Mouse (Mus musculus) heart, embryonic 10.5 days (tissue): ENCODE results near the gene Fn3k. TPM values are rescaled to one million over a fixed set of nuclear protein-coding genes. Genes with fewer than 3 reads are reported as not detected.

ENCODE experiments used
- DNase-seq: peaks from one replicate; pipeline ENCODE4 v3.0.0-alpha.2; 2017; ENCODE audit warnings: low spot score
- H3K27ac ChIP-seq: fragments of 300-500 bp; sonication (generic); 2 replicates; pipeline ENCODE4 v1.5.1; 2016; ENCODE audit warnings: mild to moderate bottlenecking
- H3K27me3 ChIP-seq: fragments of 300-500 bp; sonication (generic); 2 replicates; pipeline ENCODE4 v1.6.1; 2016; ENCODE audit warnings: mild to moderate bottlenecking; ENCODE audit not compliant: poor library complexity, insufficient read depth, severe bottlenecking
- H3K36me3 ChIP-seq: fragments of 300-500 bp; sonication (generic); 2 replicates; pipeline ENCODE4 v1.6.1; 2016; ENCODE audit warnings: mild to moderate bottlenecking, moderate library complexity
- H3K4me1 ChIP-seq: fragments of 300-500 bp; sonication (generic); 2 replicates; pipeline ENCODE4 v1.6.1; 2016; ENCODE audit warnings: mild to moderate bottlenecking
- H3K4me3 ChIP-seq: fragments of 300-500 bp; sonication (generic); 2 replicates; pipeline ENCODE4 v1.5.1; 2016; ENCODE audit warnings: mild to moderate bottlenecking, moderate library complexity
- H3K9me3 ChIP-seq: fragments of 300-500 bp; sonication (generic); 2 replicates; pipeline ENCODE4 v1.6.1; 2016; ENCODE audit warnings: mild to moderate bottlenecking, moderate library complexity
- WGBS: fragments of 180-500 bp; shearing (Covaris S2); methylation state at CpG from one replicate; pipeline ENCODE4 v1.1.7; 2016; 5-methylcytosine and 5-hydroxymethylcytosine counted together
- polyA plus RNA-seq: library from polyadenylated mRNA; unstranded; fragments of >200 nt; fragmentation: Nextera tagmentation; extraction: Ambion mirVana; gene quantifications from 2 replicates; pipeline ENCODE4 v1.2.1, GENCODE M21; 2016

The Fn3k gene
- polyA plus RNA-seq, 1 experiment from 2014 or later, result 1.4 TPM

- Histone ChIP-seq H3K27me3 (no peaks in the 10 kb centered on the region), H3K4me1 (0 out of 2 replicates have a peak, but pooled peaks cover 9% of the 10 kb centered on the region), H3K27ac (peak within 1 kb of the TSS; percentile 84), H3K36me3 (no peaks in the 10 kb centered on the region), H3K9me3 (no peaks in the 10 kb centered on the region), H3K4me3 (peak within 1 kb of the TSS; percentile 81)
- 2% methylated on average over 28 of the region's 28 CpGs for WGBS
- peak; percentile 99 for DNase-seq
Observed at GRCm38 (mm10) chr11:121420830-121421552, 13.7 kb upstream of the Fn3k start, which contains the start of gene Fn3krp. Gene Fn3krp (plus strand): TSS chr11:121421401.

GRCm38 (mm10) chr11:121421553-121422173 lies 13.1 kb upstream of the Fn3k start:
- Histone ChIP-seq H3K4me1 (0 out of 2 replicates have a peak, but pooled peaks cover 9% of the 10 kb centered on the region), H3K4me3 (peak overlapping the region; percentile 81), H3K9me3 (no peaks in the 10 kb centered on the region), H3K27ac (peak overlapping the region; percentile 84), H3K36me3 (no peaks in the 10 kb centered on the region), H3K27me3 (no peaks in the 10 kb centered on the region)
- WGBS, result 1% methylated on average over 28 of the region's 28 CpGs
- DNase-seq, result no peak

GRCm38 (mm10) chr11:121433397-121433796 lies 1.3 kb upstream of the Fn3k start:
- no peaks in the 10 kb centered on the region for H3K9me3 ChIP-seq
- peaks cover 19% of the 10 kb centered on the region; the same call in 1 of the 2 replicates for H3K36me3 ChIP-seq
- peaks cover 21% of the 10 kb centered on the region for H3K4me1 ChIP-seq
- DNase-seq, result no peak
- H3K27me3 ChIP-seq, result 0 out of 2 replicates have a peak, but pooled peaks cover 3% of the 10 kb centered on the region
- WGBS, result 67% methylated on average over 4 of the region's 4 CpGs
- H3K4me3 ChIP-seq, result no peak overlapping the region
- 0 out of 2 replicates have a peak overlapping the region, but pooled peaks have one; percentile 17 for H3K27ac ChIP-seq

GRCm38 (mm10) chr11:121437236-121437635 lies 2.5 kb downstream of the Fn3k start:
- DNase-seq, result no peak
- H3K27me3 ChIP-seq, result 0 out of 2 replicates have a peak, but pooled peaks cover 3% of the 10 kb centered on the region
- H3K9me3 ChIP-seq, result no peaks in the 10 kb centered on the region
- H3K36me3 ChIP-seq, result no peaks in the 10 kb centered on the region
- peaks cover 21% of the 10 kb centered on the region for H3K4me1 ChIP-seq
- no peak overlapping the region for H3K4me3 ChIP-seq
- WGBS, result 71% methylated on average over 5 of the region's 5 CpGs
- H3K27ac ChIP-seq, result no peak overlapping the region

- no peak overlapping the region for H3K4me3 ChIP-seq
- 66% methylated on average over 5 of the region's 5 CpGs for WGBS
- 0 out of 2 replicates have a peak, but pooled peaks cover 3% of the 10 kb centered on the region for H3K27me3 ChIP-seq
- H3K36me3 ChIP-seq, result no peaks in the 10 kb centered on the region
- peaks cover 5% of the 10 kb centered on the region; the same call in 1 of the 2 replicates for H3K4me1 ChIP-seq
- no peak for DNase-seq
- no peaks in the 10 kb centered on the region for H3K9me3 ChIP-seq
- H3K27ac ChIP-seq, result no peak overlapping the region
Observed at GRCm38 (mm10) chr11:121439686-121440292, 5.1 kb downstream of the Fn3k start.

GRCm38 (mm10) chr11:121441653-121442052 lies 6.9 kb downstream of the Fn3k start:
- no peaks in the 10 kb centered on the region for H3K27me3 ChIP-seq
- H3K36me3 ChIP-seq, result no peaks in the 10 kb centered on the region
- no peak for DNase-seq
- H3K4me1 ChIP-seq, result no peaks in the 10 kb centered on the region
- no peaks in the 10 kb centered on the region for H3K9me3 ChIP-seq
- no peak overlapping the region for H3K27ac ChIP-seq
- WGBS, result 83% methylated on average over 4 of the region's 4 CpGs
- H3K4me3 ChIP-seq, result no peak overlapping the region

- no peak for DNase-seq
- H3K4me3 ChIP-seq, result no peak overlapping the region
- no peaks in the 10 kb centered on the region for H3K27me3 ChIP-seq
- H3K9me3 ChIP-seq, result no peaks in the 10 kb centered on the region
- no peaks in the 10 kb centered on the region for H3K36me3 ChIP-seq
- 67% methylated on average over 2 of the region's 2 CpGs for WGBS
- no peaks in the 10 kb centered on the region for H3K4me1 ChIP-seq
- no peak overlapping the region for H3K27ac ChIP-seq
Observed at GRCm38 (mm10) chr11:121442076-121442475, 7.4 kb downstream of the Fn3k start.

GRCm38 (mm10) chr11:121451216-121451726 lies 16.6 kb downstream of the Fn3k start:
- Histone ChIP-seq H3K4me3 (peak overlapping the region; percentile 95), H3K27ac (peak overlapping the region; percentile 86), H3K9me3 (no peaks in the 10 kb centered on the region), H3K27me3 (no peaks in the 10 kb centered on the region), H3K36me3 (peaks cover 3% of the 10 kb centered on the region; the same call in 1 of the 2 replicates), H3K4me1 (peaks cover 10% of the 10 kb centered on the region; the same call in 1 of the 2 replicates)
- WGBS, result 19% methylated on average over 9 of the region's 9 CpGs
- no peak for DNase-seq

GRCm38 (mm10) chr11:121451753-121452635 lies 17.3 kb downstream of the Fn3k start, which contains the start of gene Tbcd:
Gene Tbcd (plus strand): TSS chr11:121451949.
- peak within 1 kb of the TSS; percentile 95 for H3K4me3 ChIP-seq
- peaks cover 3% of the 10 kb centered on the region; the same call in 1 of the 2 replicates for H3K36me3 ChIP-seq
- WGBS, result under 1% methylated on average over 58 of the region's 58 CpGs
- peak within 1 kb of the TSS; percentile 86 for H3K27ac ChIP-seq
- peaks cover 10% of the 10 kb centered on the region; the same call in 1 of the 2 replicates for H3K4me1 ChIP-seq
- peak; percentile 96 for DNase-seq
- H3K9me3 ChIP-seq, result no peaks in the 10 kb centered on the region
- no peaks in the 10 kb centered on the region for H3K27me3 ChIP-seq

- Histone ChIP-seq H3K4me1 (no peaks in the 10 kb centered on the region), H3K4me3 (no peak overlapping the region), H3K36me3 (peaks cover 52% of the 10 kb centered on the region), H3K27ac (no peak overlapping the region), H3K9me3 (no peaks in the 10 kb centered on the region), H3K27me3 (no peaks in the 10 kb centered on the region)
- DNase-seq, result no peak
- WGBS, result 85% methylated on average over 3 of the region's 3 CpGs
Observed at GRCm38 (mm10) chr11:121457874-121458273, 23.2 kb downstream of the Fn3k start.

GRCm38 (mm10) chr11:121467408-121467807 lies 32.7 kb downstream of the Fn3k start:
- Histone ChIP-seq H3K4me3 (no peak overlapping the region), H3K4me1 (peaks cover 13% of the 10 kb centered on the region), H3K27me3 (no peaks in the 10 kb centered on the region), H3K27ac (no peak overlapping the region), H3K36me3 (peaks cover 35% of the 10 kb centered on the region), H3K9me3 (no peaks in the 10 kb centered on the region)
- no peak for DNase-seq
- WGBS, result 95% methylated on average over 6 of the region's 6 CpGs

- 71% methylated on average over 3 of the region's 3 CpGs for WGBS
- no peak overlapping the region for H3K4me3 ChIP-seq
- no peak overlapping the region for H3K27ac ChIP-seq
- no peak for DNase-seq
- H3K4me1 ChIP-seq, result peaks cover 13% of the 10 kb centered on the region
- H3K27me3 ChIP-seq, result no peaks in the 10 kb centered on the region
- H3K9me3 ChIP-seq, result no peaks in the 10 kb centered on the region
- H3K36me3 ChIP-seq, result peaks cover 25% of the 10 kb centered on the region; the same call in 1 of the 2 replicates
Observed at GRCm38 (mm10) chr11:121474831-121475230, 40.1 kb downstream of the Fn3k start.
